Mouse (Mus musculus) ES-E14 (cell line): Measurements from ENCODE around the gene Mogat1.

Experiments used
- HCFC1 ChIP-seq: IDR thresholded peaks from 2 replicates; pipeline ENCODE4 v1.6.1; 2012; ENCODE audit warnings: low read length, inconsistent platforms, borderline replicate concordance; ENCODE audit not compliant: insufficient read depth
- MAFK ChIP-seq: IDR thresholded peaks from 2 replicates; pipeline ENCODE4 v1.6.1; 2014; ENCODE audit warnings: mild to moderate bottlenecking, low read depth, low read length, inconsistent platforms; ENCODE audit not compliant: insufficient read depth
- ZC3H11A ChIP-seq: IDR thresholded peaks from 2 replicates; pipeline ENCODE4 v1.6.1; 2012; ENCODE audit warnings: low read depth, mild to moderate bottlenecking, inconsistent platforms, low read length, borderline replicate concordance
- ZNF384 ChIP-seq: IDR thresholded peaks from 2 replicates; pipeline ENCODE4 v1.6.1; 2012; ENCODE audit warnings: low read depth, low read length, inconsistent platforms

GRCm38 (mm10) chr1:78529011-78529410, 18.2 kb downstream of the Mogat1 start:
- TF ChIP-seq MAFK, result no peak
- no peak for TF ChIP-seq HCFC1
- TF ChIP-seq ZC3H11A, result no peak
- no peak for TF ChIP-seq ZNF384
